Mouse (Mus musculus) layer of hippocampus, adult 8-10 months (tissue): ENCODE measurements around the gene Hoxb2. TPM values are rescaled to one million over a fixed set of nuclear protein-coding genes. Genes with fewer than 3 reads are reported as not detected.

Experiments used
- DNase-seq, 2 experiments: peaks; one replicate each; pipeline ENCODE4 v3.0.0; 2022; ENCODE audit warnings: low spot score in 2 of 2
- microRNA-seq, 2 experiments: library from miRNA; unstranded; fragments of <30 nt; microRNA quantifications; one replicate each; pipeline ENCODE4 v1.2.0; 2022
- total RNA-seq, 4 experiments: library from RNA; stranded (reverse); gene quantifications; 2 replicates each; pipeline ENCODE4 v1.2.4; 2022

The Hoxb2 gene
- total RNA-seq, 4 experiments from 2014 or later, result not detected

- no peak for DNase-seq
Measured at GRCm38 (mm10) chr11:96399923-96400322, 49.6 kb downstream of the Hoxb2 start.

Small RNA genes lying within 50 kb of the gene (microRNA-seq; reads per million reads assigned to microRNA genes)
- 169 to 442 reads per million in 2 experiments for gene Mir10a

Other genes starting within 250 kb of the Hoxb2 start
- gene Calcoco2, start 238.6 kb upstream of the Hoxb2 start, total RNA-seq, result under 1 TPM in 1 of 4 experiments, not detected in 3; 0.31 TPM
- gene Ttll6, start 216.7 kb upstream of the Hoxb2 start, total RNA-seq, result under 1 TPM; 0.27 to 0.63 (median 0.42) TPM
- not detected for gene Hoxb13, start 156.2 kb upstream of the Hoxb2 start, total RNA-seq
- not detected for gene Hoxb9, start 79.1 kb upstream of the Hoxb2 start, total RNA-seq
- gene Hoxb8, start 68.6 kb upstream of the Hoxb2 start, total RNA-seq, result not detected
- gene Hoxb7, start 63.9 kb upstream of the Hoxb2 start, total RNA-seq, result not detected
- gene Hoxb6, start 58.0 kb upstream of the Hoxb2 start, total RNA-seq, result not detected
- not detected for gene Hoxb5, start 47.2 kb upstream of the Hoxb2 start, total RNA-seq
- gene Hoxb4, start 32.3 kb upstream of the Hoxb2 start, total RNA-seq, result under 1 TPM in 1 of 4 experiments, not detected in 3; 0.13 TPM
- not detected for gene Hoxb3, start 27.2 kb upstream of the Hoxb2 start, total RNA-seq
- not detected for gene Hoxb1, start 15.2 kb downstream of the Hoxb2 start, total RNA-seq
- gene Skap1, start 114.1 kb downstream of the Hoxb2 start, total RNA-seq, result 1 to 10 TPM; 1.1 to 2.8 (median 2.3) TPM